Mouse (Mus musculus) cortical plate, adult 2 months (tissue): ENCODE measurements around the gene Npas3. TPM values are rescaled to one million over a fixed set of nuclear protein-coding genes. Genes with fewer than 3 reads are reported as not detected.

Source experiments
- H3K27ac ChIP-seq: fragments of 200-500 bp; 2 replicates; pipeline ENCODE4 v1.5.1; 2012; ENCODE audit warnings: low read length, control low read depth, inconsistent platforms; ENCODE audit not compliant: insufficient read depth
- H3K4me1 ChIP-seq: fragments of 200-500 bp; 2 replicates; pipeline ENCODE4 v1.6.1; 2011; ENCODE audit warnings: low read length; ENCODE audit not compliant: control insufficient read depth, insufficient read depth
- H3K4me3 ChIP-seq: fragments of 200-500 bp; 2 replicates; pipeline ENCODE4 v1.5.1; 2011; ENCODE audit warnings: mild to moderate bottlenecking, low read length, control low read depth; ENCODE audit not compliant: insufficient read depth
- CTCF ChIP-seq: fragments of 200-500 bp; IDR thresholded peaks from 2 replicates; pipeline ENCODE4 v1.5.1; 2011; ENCODE audit warnings: mild to moderate bottlenecking, control low read depth, low read length; ENCODE audit not compliant: insufficient read depth; ENCODE audit errors: extremely low read depth
- POLR2A ChIP-seq: fragments of 200-500 bp; IDR thresholded peaks from 2 replicates; pipeline ENCODE4 v1.6.1; 2011; ENCODE audit warnings: mild to moderate bottlenecking, low read length, control low read depth; ENCODE audit not compliant: insufficient read depth; ENCODE audit errors: extremely low read depth
- polyA plus RNA-seq: library from polyadenylated mRNA; depleted of rRNA; stranded (reverse); fragments of >200 nt; gene quantifications from 2 replicates; pipeline ENCODE4 v1.2.3, GENCODE M21; 2012

Npas3 gene
- polyA plus RNA-seq, 1 experiment, result 7.9 TPM

GRCm38 (mm10) chr12:53292508-53293300 lies 44.2 kb downstream of the Npas3 start:
- H3K4me1 ChIP-seq, result no peaks in the 10 kb centered on the region
- peak overlapping the region; percentile 48; the same call in 1 of the 2 replicates for H3K27ac ChIP-seq
- TF ChIP-seq POLR2A, result no peak
- no peak overlapping the region for H3K4me3 ChIP-seq

DNA sequence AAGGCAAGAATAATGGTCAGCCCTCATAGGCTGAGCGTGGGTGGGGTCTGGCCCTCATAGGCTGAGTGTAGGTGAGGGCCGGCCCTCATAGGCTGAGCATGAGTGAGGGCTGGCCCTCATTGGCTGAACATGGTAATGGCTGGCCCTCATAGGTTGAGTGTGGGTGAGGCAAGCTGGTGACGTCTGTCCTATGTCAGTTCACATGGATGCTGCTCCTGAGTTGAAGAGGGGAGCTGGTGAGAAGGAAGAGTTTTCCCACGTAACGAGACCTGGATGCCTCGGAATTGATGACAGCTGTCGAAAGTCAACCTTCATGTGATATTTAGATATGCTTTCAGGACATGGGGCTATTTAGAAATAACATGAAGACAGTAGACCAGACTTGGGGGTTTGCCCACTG lies 45.5 kb downstream of the Npas3 start:
- TF ChIP-seq POLR2A (no peak), CTCF (no peak)

GRCm38 (mm10) chr12:53295747-53296146 lies 47.3 kb downstream of the Npas3 start:
- no peak overlapping the region for H3K4me3 ChIP-seq
- no peak overlapping the region for H3K27ac ChIP-seq
- peaks cover 6% of the 10 kb centered on the region; the same call in 1 of the 2 replicates for H3K4me1 ChIP-seq
- TF ChIP-seq POLR2A, result no peak

More for the DNA sequence above, 45.5 kb downstream of the Npas3 start:
- Histone ChIP-seq H3K27ac (no peak overlapping the region), H3K4me3 (no peak overlapping the region), H3K4me1 (peaks cover 6% of the 10 kb centered on the region; the same call in 1 of the 2 replicates)

DNA sequence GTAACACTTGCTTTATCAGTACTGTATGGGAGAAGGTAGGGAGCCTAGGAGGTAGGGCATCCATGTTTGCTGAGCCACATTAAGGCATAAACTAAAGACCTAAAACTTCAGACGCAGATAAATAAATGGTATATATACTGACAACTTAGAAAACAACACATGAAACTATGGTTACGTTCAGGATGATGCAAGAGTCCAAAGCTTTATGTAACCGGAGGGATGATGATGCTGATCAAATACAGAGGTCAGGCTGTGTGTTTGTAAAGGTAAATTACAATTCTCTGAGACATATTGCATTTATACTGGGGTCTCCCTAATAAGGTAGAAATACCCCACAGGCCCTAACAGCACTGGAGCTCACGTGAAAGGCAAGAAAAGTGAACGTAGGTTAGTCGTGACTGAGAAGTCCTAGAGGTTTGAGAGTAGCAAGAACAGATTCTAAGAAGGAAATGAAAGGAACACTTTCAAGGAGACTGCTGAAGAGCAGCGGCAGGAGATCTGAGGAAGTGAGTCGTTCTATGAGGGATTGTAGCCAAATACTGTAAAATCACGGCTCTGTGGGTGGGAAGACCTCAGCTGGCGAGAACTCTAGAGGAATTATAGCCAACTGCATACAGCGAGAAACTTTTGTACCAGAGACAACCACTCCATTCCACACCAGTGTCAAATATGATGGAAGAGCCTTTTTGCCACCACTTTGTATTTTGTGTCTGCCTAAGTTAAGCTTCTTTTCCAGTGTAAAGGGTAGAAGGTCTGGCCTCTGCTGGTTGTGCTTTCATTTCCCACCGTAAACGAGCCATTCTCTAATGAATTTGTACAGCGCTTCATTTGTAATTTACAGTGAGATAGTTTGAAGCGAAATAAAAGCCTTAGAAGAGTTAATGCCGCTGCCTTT lies 49.7 kb downstream of the Npas3 start:
- TF ChIP-seq CTCF (no peak), POLR2A (no peak)
- H3K4me1 ChIP-seq, result peaks cover 6% of the 10 kb centered on the region; the same call in 1 of the 2 replicates
- no peak overlapping the region for H3K4me3 ChIP-seq
- no peak overlapping the region for H3K27ac ChIP-seq

- H3K4me1 ChIP-seq, result peaks cover 6% of the 10 kb centered on the region; the same call in 1 of the 2 replicates
- no peak overlapping the region for H3K27ac ChIP-seq
- H3K4me3 ChIP-seq, result no peak overlapping the region
- TF ChIP-seq CTCF (peak; percentile 43), POLR2A (no peak)
Observed at GRCm38 (mm10) chr12:53300964-53301363, 52.5 kb downstream of the Npas3 start.

DNA sequence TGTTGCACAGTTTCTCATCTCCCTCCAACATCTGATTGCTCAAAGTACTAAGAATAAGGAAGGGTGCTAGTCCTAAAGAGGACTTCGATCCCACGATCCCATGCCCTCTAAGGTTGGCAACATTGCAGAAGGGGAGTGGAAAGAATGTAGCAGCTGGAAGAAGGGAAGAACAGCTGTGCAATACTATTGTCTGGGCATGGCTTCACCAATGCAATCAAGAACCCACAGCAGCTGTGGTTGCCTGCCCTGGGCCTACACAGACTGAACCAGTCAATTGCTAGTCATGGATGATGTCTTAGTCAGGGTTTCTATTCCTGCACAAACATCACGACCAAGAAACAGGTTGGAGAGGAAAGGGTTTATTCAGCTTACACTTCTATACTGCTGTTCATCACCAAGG lies 53.7 kb downstream of the Npas3 start:
- H3K4me1 ChIP-seq, result peaks cover 6% of the 10 kb centered on the region; the same call in 1 of the 2 replicates
- H3K4me3 ChIP-seq, result no peak overlapping the region
- TF ChIP-seq POLR2A, result no peak
- TF ChIP-seq CTCF, result no peak
- no peak overlapping the region for H3K27ac ChIP-seq

- H3K27ac ChIP-seq, result no peak overlapping the region
- no peaks in the 10 kb centered on the region for H3K4me1 ChIP-seq
- H3K4me3 ChIP-seq, result no peak overlapping the region
- TF ChIP-seq CTCF, result no peak
- no peak for TF ChIP-seq POLR2A
Observed at GRCm38 (mm10) chr12:53316715-53317114, 68.2 kb downstream of the Npas3 start.

GRCm38 (mm10) chr12:53317801-53318200 lies 69.3 kb downstream of the Npas3 start:
- Histone ChIP-seq H3K4me3 (no peak overlapping the region), H3K27ac (no peak overlapping the region), H3K4me1 (no peaks in the 10 kb centered on the region)
- TF ChIP-seq CTCF (no peak), POLR2A (no peak)

DNA sequence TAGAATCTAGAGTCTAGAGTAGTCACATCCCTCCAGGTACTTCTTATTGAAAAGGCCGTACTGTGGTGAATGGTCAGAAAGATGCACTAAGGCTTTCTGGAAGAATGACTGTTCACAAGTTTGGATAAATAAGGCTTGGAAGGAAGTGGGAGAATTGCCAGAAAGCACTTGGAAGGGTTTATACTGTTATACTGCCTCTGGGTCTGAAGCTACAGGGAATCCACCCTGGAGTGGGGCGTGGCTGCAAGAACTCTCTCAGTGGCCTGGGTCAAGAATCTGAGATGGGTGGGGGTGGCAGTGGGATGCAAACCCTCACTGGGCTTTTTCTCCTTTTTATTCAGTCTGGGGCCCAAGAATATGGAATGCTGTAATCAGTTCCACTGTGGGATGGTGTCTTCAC lies 72.0 kb downstream of the Npas3 start:
- TF ChIP-seq CTCF (no peak), POLR2A (no peak)
- Histone ChIP-seq H3K4me1 (no peaks in the 10 kb centered on the region), H3K4me3 (no peak overlapping the region), H3K27ac (no peak overlapping the region)

- Histone ChIP-seq H3K27ac (no peak overlapping the region), H3K4me3 (no peak overlapping the region), H3K4me1 (no peaks in the 10 kb centered on the region)
- TF ChIP-seq POLR2A, result no peak
- TF ChIP-seq CTCF, result no peak
Observed at GRCm38 (mm10) chr12:53321018-53321417, 72.5 kb downstream of the Npas3 start.

GRCm38 (mm10) chr12:53321944-53322343 lies 73.5 kb downstream of the Npas3 start:
- H3K27ac ChIP-seq, result no peak overlapping the region
- TF ChIP-seq CTCF (no peak), POLR2A (no peak)
- no peak overlapping the region for H3K4me3 ChIP-seq
- no peaks in the 10 kb centered on the region for H3K4me1 ChIP-seq
